Mouse (Mus musculus) liver, adult 2 months (tissue): ENCODE measurements around the gene Zfp853. TPM values are rescaled to one million over a fixed set of nuclear protein-coding genes. Genes with fewer than 3 reads are reported as not detected.

Experiments
- DNase-seq: peaks from one replicate; pipeline ENCODE4 v3.0.0-alpha.2; 2011; ENCODE audit warnings: low read depth, low spot score; ENCODE audit errors: extremely low read depth
- H3K27ac ChIP-seq: fragments of 200-500 bp; replicated peaks from 2 replicates; pipeline ENCODE4 v1.5.1; 2012; ENCODE audit warnings: low read depth, mild to moderate bottlenecking, control low read depth, inconsistent platforms, low read length; ENCODE audit not compliant: insufficient read depth
- H3K27me3 ChIP-seq: fragments of 200-500 bp; 2 replicates; pipeline ENCODE4 v1.6.1; 2012; ENCODE audit warnings: mild to moderate bottlenecking, moderate library complexity, low read length, inconsistent platforms; ENCODE audit not compliant: control insufficient read depth, insufficient read depth
- H3K36me3 ChIP-seq: fragments of 200-500 bp; 2 replicates; pipeline ENCODE4 v1.6.1; 2012; ENCODE audit warnings: low read length, inconsistent platforms; ENCODE audit not compliant: control insufficient read depth, insufficient read depth
- H3K4me1 ChIP-seq: fragments of 200-500 bp; 2 replicates; pipeline ENCODE4 v1.6.1; 2011; ENCODE audit warnings: low read length; ENCODE audit not compliant: control insufficient read depth, insufficient read depth
- H3K4me3 ChIP-seq: fragments of 200-500 bp; 2 replicates; pipeline ENCODE4 v1.5.1; 2011; ENCODE audit warnings: low read depth, mild to moderate bottlenecking, control low read depth, low read length, moderate library complexity; ENCODE audit not compliant: insufficient read depth
- H3K79me2 ChIP-seq: fragments of 200-500 bp; 2 replicates; pipeline ENCODE4 v1.6.1; 2012; ENCODE audit warnings: inconsistent platforms, mild to moderate bottlenecking, low read length, moderate library complexity; ENCODE audit not compliant: control insufficient read depth, insufficient read depth
- H3K9ac ChIP-seq: fragments of 200-500 bp; 2 replicates; pipeline ENCODE4 v1.6.1; 2012; ENCODE audit warnings: low read depth, mild to moderate bottlenecking, control low read depth, inconsistent platforms, low read length
- CTCF ChIP-seq: fragments of 200-500 bp; IDR thresholded peaks from 2 replicates; pipeline ENCODE4 v1.5.1; 2011; ENCODE audit warnings: low read depth, low read length, control low read depth
- POLR2A ChIP-seq: fragments of 200-500 bp; IDR thresholded peaks from 2 replicates; pipeline ENCODE4 v1.6.1; 2011; ENCODE audit warnings: low read length, control low read depth; ENCODE audit not compliant: insufficient read depth; ENCODE audit errors: extremely low read depth
- whole genome bisulfite sequencing: fragments of 180-500 bp; shearing (Covaris S2); methylation state at CpG from one replicate; pipeline ENCODE4 v1.1.7; 2018; 5-methylcytosine and 5-hydroxymethylcytosine counted together
- polyA plus RNA-seq: library from polyadenylated mRNA; depleted of rRNA; stranded (reverse); fragments of >200 nt; gene quantifications from 2 replicates; pipeline ENCODE4 v1.2.3, GENCODE M21; 2012
- total RNA-seq: library from RNA; depleted of rRNA; stranded (reverse); fragments of >200 nt; gene quantifications from 2 replicates; pipeline ENCODE4 v1.2.3, GENCODE M21; 2014

Zfp853 gene
- total and polyA plus RNA-seq, 2 experiments = 0.07 to 0.28 TPM

DNA sequence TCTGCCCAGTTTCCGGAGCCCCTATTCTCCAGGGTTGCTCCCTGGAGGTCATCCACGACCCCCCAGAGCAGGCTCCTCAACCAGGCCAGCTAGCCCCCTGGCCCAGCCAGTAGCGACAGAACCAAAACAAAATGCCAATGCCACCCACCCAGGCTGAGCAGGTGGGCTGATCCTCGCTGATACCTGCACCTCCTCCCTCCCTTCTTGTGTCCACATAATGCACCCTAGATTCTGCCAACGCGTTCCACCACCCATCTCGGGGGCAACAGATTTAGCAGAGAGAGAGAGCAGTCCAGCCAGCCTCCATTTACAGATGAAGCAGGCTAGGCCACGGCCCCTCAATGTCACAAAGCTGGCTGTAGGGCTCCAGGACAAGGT, 24.4 kb downstream of the Zfp853 start:
- no peaks in the 10 kb centered on the region for H3K79me2 ChIP-seq
- H3K4me3 ChIP-seq = peak overlapping the region; percentile 91; the same call in 1 of the 2 replicates
- H3K36me3 ChIP-seq = no peaks in the 10 kb centered on the region
- no peaks in the 10 kb centered on the region for H3K27me3 ChIP-seq
- no peak overlapping the region for H3K27ac ChIP-seq
- TF ChIP-seq CTCF = no peak
- TF ChIP-seq POLR2A = no peak
- WGBS = 44% methylated on average over 8 of the region's 8 CpGs
- H3K4me1 ChIP-seq = peaks cover 6% of the 10 kb centered on the region
- no peak for DNase-seq
- peak overlapping the region; percentile 94 for H3K9ac ChIP-seq

DNA sequence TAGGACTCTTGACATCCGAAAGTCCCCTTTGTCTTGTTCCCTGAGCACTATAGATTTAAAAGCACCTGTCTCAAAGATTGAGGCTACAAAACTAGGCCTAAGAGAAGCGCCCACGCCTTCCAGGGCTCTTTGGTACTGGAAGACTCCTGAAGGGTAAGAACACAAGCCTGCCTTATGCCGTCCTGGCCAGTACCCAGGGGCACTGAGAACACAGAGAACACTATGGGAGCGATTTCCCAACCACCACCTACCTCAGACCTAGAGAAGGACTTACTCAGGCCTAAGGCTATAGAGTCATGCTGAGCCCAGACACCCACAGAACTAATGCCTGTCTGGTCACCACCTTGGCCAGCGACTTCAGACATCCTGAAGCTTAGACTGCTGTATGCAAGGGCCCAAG, 26.6 kb downstream of the Zfp853 start:
- Histone ChIP-seq H3K27ac (no peak overlapping the region), H3K4me3 (no peak overlapping the region), H3K79me2 (no peaks in the 10 kb centered on the region), H3K9ac (no peak overlapping the region), H3K36me3 (no peaks in the 10 kb centered on the region), H3K4me1 (peaks cover 6% of the 10 kb centered on the region), H3K27me3 (no peaks in the 10 kb centered on the region)
- DNase-seq = no peak
- WGBS = 93% methylated on average over 6 of the region's 6 CpGs
- TF ChIP-seq POLR2A = no peak
- TF ChIP-seq CTCF = no peak

DNA sequence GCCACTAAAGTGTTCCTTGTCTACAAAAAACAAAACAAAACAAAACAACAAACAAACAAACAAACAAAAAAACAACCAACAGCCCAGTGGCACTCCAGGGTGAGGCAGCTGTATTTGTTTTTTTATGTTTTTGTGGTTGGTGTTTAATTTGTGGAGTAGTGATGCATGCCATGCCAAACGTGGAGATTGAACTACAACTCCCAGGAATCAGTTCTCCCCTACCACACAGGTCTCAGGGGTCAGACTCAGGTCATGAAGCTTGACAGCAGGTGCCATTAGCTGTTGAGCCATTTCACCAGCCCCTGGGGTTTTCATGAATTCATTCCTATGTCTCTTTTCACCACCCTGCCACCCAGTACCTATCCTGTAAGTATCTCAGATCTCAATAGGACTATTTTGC, 28.0 kb downstream of the Zfp853 start:
- no peaks in the 10 kb centered on the region for H3K36me3 ChIP-seq
- no peak overlapping the region for H3K27ac ChIP-seq
- peaks cover 6% of the 10 kb centered on the region for H3K4me1 ChIP-seq
- WGBS = 43% methylated on average over 1 of the region's 1 CpGs
- DNase-seq = no peak
- no peaks in the 10 kb centered on the region for H3K27me3 ChIP-seq
- TF ChIP-seq CTCF (no peak), POLR2A (no peak)
- no peak overlapping the region for H3K9ac ChIP-seq
- no peak overlapping the region for H3K4me3 ChIP-seq
- no peaks in the 10 kb centered on the region for H3K79me2 ChIP-seq

DNA sequence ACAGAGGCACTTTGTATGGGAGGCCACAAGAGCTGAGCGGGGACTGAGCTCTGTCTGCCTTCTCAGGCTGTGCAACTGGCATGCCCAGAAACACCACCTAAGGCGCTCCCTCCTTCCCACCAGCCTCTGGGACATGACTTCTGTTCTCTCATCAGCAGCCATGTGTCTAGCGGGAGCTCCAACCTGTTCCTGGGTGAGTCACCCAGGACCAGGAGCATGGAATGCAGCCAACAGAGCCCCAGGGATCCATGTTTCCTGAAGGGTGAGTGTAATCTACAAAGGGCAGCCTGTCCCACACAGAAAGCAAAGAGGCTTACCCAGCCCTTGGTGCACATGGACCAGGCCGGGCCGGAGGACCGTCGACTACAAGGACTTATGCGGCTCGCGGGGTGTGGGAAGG, 28.7 kb downstream of the Zfp853 start:
- DNase-seq = no peak
- Histone ChIP-seq H3K4me1 (peaks cover 3% of the 10 kb centered on the region; the same call in 1 of the 2 replicates), H3K4me3 (no peak overlapping the region), H3K27me3 (no peaks in the 10 kb centered on the region), H3K79me2 (no peaks in the 10 kb centered on the region), H3K36me3 (no peaks in the 10 kb centered on the region), H3K9ac (no peak overlapping the region), H3K27ac (no peak overlapping the region)
- TF ChIP-seq CTCF (no peak), POLR2A (no peak)
- WGBS = 93% methylated on average over 10 of the region's 10 CpGs

DNA sequence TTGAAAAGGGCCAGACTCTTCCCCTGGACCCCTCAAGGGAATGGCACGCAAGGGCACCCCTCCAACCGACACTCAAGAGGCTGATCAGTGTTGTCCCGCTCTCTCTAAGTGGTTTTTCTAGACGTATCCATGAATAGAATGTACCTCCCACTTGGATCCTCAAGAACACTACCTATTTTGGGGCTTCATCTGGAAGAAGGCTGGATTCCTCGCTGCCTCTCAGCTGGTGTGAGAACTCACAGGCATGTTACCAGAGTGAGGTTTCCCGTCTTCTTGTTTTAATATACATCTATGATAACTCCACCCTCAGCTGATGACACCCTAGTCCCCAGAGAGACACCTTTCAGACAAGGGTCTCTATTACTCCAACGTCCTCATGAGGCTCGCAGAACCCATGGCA, 31.8 kb downstream of the Zfp853 start:
- Histone ChIP-seq H3K79me2 (no peaks in the 10 kb centered on the region), H3K4me3 (no peak overlapping the region), H3K4me1 (no peaks in the 10 kb centered on the region), H3K9ac (no peak overlapping the region), H3K27me3 (no peaks in the 10 kb centered on the region), H3K27ac (no peak overlapping the region), H3K36me3 (no peaks in the 10 kb centered on the region)
- 94% methylated on average over 8 of the region's 8 CpGs for WGBS
- TF ChIP-seq POLR2A = no peak
- TF ChIP-seq CTCF = no peak
- DNase-seq = no peak

DNA sequence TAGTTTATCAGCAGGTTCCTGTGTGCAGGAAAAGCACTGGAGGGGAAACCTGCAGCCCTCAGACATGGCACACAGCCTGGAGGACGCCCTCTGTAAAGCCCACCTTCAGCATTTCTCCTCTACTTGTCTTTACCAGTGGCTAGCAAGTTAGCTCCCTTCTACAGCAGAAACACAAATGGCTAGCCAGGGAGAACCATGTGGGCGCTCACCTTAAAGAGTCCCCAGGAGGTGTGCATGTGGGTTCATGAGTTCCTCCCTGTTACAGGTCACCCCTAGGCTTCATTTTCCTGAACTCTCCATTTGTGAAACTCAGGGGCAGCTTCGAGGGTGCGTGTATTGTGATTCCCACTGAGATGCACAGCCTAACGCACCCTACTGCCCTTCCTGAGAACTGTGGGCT, 37.6 kb downstream of the Zfp853 start:
- Histone ChIP-seq H3K36me3 (no peaks in the 10 kb centered on the region; the same call in 1 of the 2 replicates), H3K9ac (no peak overlapping the region), H3K27me3 (peaks cover 17% of the 10 kb centered on the region), H3K27ac (no peak overlapping the region), H3K4me1 (no peaks in the 10 kb centered on the region), H3K79me2 (no peaks in the 10 kb centered on the region), H3K4me3 (no peak overlapping the region)
- no peak for TF ChIP-seq POLR2A
- no peak for TF ChIP-seq CTCF
- DNase-seq = no peak
- 94% methylated on average over 5 of the region's 5 CpGs for WGBS
